Mouse (Mus musculus) brown adipose tissue, adult 24 weeks (tissue): ENCODE results near the gene Dbx1. TPM values are rescaled to one million over a fixed set of nuclear protein-coding genes. Genes with fewer than 3 reads are reported as not detected.

Experiments used
- H3K27ac ChIP-seq: fragments of 200-500 bp; replicated peaks from 2 replicates; pipeline ENCODE4 v1.5.1; 2012; ENCODE audit warnings: low read depth, mild to moderate bottlenecking, low read length
- H3K4me1 ChIP-seq: fragments of 200-500 bp; 2 replicates; pipeline ENCODE4 v1.6.1; 2012; ENCODE audit warnings: low read length, mixed read lengths; ENCODE audit not compliant: control insufficient read depth, insufficient read depth, insufficient read length
- H3K4me3 ChIP-seq: fragments of 200-500 bp; 2 replicates; pipeline ENCODE4 v1.5.1; 2012; ENCODE audit warnings: low read depth, mild to moderate bottlenecking, low read length, moderate library complexity; ENCODE audit not compliant: insufficient read depth
- polyA plus RNA-seq: library from polyadenylated mRNA; stranded (reverse); fragments of >200 nt; gene quantifications from 2 replicates; pipeline ENCODE4 v1.2.4, GENCODE M21; 2012; ENCODE audit not compliant: missing spikeins, insufficient read depth, insufficient read length

The Dbx1 gene
- polyA plus RNA-seq, 1 experiment, result not detected

DNA sequence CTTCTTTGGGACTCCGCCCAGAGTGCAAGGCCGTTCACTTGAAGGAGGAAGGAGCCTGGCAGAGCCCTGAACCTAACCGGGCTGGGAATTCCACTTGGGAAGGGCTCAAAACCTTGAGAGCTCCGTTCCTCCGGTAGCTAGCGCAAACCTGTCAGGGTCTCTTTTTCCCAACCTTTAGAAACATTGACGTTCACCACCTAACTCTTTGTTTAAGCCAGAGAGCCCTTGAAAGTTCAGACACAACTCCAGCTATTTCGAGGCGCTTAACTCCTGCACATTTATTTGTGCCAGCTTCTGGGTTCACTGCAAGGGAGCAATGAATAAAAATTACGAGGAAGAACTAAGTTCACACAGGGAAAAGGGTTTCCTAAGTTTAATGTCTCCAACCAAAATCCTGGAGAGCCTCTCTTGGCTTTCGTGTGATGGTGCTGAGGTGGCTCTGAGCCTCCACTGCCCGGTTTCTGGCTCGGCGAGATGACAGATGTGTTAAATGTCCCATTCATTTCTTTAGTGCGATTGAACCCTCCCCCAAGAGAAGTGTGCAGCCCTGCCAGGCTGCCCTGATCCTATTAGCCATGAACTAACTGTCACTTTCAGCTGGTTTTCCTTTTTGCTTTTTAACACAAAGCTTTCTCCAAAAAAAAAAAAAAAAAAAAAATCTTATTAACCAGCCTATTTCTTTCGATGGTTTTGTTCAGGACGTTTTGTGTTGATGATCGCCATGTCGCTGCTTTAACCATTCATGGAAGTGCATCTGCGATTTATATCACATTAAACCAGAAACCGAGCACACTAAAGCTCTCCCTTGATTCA, 1.4 kb upstream of the Dbx1 start:
- H3K4me3 ChIP-seq, result no peak overlapping the region
- peaks cover 4% of the 10 kb centered on the region for H3K4me1 ChIP-seq
- H3K27ac ChIP-seq, result no peak overlapping the region

DNA sequence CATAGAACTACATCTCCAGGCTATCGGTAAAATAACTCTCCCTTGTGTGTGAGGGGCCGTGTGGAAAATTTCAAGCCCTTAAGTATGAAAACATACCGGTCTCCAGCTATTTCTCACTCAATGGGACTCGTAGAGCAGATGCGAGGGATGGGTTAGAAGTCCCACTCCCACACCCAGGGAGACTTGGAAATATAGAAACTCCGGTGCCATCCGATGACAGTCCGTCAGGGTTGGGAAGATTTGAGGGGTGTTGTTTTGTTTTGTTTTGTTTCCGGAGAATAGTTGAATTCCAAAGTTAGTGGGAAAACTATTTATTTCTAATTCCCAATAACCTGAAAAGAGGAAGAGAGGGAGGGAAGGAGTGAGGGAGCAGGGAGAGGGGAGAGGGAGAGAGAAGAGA, 632 bp upstream of the Dbx1 start:
- peaks cover 4% of the 10 kb centered on the region for H3K4me1 ChIP-seq
- H3K27ac ChIP-seq, result no peak overlapping the region
- no peak overlapping the region for H3K4me3 ChIP-seq

DNA sequence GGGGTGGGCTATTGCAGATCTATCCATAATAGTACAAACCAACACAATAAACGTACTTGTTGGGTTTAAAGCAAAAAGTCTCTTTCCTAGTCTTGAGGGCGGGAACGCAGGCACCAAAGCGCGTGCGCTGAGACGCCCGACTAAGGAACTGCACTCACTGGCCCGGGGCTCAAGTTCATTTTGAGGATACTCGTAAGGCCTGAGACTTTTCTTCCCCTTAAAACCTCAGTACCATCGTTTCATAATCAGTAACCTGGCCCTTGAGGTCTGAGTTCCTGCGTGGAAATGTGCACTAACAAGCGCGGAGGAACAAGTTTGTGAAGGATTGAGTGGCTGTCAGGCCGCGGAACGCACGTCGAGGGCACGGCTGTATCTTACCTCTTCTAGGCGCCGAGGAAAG, 678 bp downstream of the Dbx1 start:
- H3K27ac ChIP-seq, result no peak overlapping the region
- H3K4me1 ChIP-seq, result peaks cover 4% of the 10 kb centered on the region
- no peak overlapping the region for H3K4me3 ChIP-seq

DNA sequence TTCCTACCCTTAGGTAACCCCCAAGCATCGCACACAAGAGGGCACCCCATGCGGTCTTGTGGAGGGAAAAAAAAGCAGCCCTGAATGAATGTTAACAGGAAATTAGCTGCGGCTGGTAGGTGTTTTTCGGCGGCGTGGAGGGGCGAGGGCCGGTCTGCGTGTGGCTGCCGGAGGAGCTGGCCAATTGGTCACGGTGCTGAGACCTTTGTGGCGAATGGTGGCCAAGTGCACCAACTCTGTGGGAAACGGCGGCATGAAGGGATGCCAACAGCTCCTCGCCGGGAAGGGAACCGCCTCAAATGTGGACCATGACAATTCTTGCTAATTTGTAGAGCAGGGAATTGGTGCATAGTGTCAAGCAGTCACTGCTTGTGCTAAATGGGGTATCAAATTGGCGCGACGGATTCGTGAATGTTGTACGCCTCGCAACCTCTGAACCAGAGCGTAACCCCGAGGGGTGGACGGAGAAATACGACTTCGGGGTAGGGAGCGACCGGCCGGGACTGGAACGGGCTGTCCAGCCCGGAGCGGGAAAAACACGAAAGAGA, 1.5 kb downstream of the Dbx1 start:
- peak overlapping the region; percentile 21; the same call in 1 of the 2 replicates for H3K4me3 ChIP-seq
- H3K27ac ChIP-seq, result no peak overlapping the region
- H3K4me1 ChIP-seq, result peaks cover 4% of the 10 kb centered on the region

DNA sequence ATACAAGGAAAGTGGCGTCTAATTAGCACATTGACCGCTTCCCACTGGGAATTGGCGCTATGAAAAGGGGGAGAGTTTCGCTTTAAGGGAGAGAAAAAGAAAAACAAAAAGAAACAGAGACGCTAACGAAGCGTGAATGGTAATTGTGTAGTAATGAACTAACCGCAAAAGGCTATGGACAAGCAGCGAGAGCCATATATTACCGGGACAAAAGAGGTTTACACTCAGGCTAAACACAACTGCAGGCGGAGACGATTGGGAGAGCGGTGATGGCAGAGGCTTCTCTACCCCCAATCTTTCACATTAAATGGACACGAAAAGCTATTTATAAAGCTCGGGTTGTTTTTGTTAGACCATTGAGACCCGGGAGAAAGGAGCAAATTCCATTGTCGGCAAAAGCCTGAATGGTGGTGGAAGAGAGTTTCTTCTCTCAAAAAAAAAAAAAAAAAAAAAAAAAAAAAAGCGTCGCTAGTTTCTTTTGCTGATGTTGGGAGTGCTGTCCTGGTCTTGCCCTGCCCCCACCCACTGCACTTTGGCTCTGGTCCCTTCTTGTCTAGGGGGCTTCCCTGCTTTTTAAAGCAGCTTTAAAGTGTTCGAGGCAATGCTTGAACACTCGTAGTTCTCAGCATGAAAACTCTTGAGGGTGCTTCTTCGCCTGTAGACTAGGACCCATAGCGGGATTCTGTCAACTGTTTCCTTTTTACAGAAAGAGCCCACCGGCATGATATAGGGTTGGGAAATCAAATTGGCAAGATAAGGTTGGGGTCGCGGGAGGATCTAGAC, 2.2 kb downstream of the Dbx1 start:
- Histone ChIP-seq H3K27ac (no peak overlapping the region), H3K4me3 (peak overlapping the region; percentile 47), H3K4me1 (peaks cover 4% of the 10 kb centered on the region)

DNA sequence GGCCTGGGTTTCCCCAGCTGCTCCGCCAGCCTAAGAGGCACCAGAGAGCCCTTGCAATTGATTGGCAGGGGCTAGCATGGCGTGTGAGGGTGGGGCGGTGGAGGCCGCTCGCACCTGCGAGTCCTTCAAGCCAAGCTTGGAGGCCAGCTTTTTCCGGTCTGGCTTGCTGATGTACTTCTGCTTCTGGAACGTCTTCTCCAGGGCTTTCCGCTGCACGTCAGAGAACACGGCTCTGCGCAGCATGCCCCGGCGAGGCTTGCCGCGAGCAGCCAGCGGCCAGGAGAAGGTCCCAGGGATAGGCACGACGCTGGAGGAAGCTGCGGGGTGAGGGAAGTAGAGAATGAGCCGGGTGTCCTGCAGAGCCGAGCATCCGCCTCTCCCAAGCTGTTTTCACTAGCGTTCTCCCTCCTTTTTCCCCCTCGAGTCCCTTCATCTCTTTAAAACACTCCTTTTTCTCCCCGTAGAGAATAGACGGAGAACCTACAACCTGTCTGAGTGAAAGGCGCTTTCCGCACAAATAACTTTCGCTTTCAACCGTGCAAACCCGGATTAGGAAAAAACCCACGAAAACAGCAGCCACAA, 3.2 kb downstream of the Dbx1 start:
- Histone ChIP-seq H3K4me3 (peak overlapping the region; percentile 47), H3K27ac (no peak overlapping the region), H3K4me1 (peaks cover 4% of the 10 kb centered on the region)

DNA sequence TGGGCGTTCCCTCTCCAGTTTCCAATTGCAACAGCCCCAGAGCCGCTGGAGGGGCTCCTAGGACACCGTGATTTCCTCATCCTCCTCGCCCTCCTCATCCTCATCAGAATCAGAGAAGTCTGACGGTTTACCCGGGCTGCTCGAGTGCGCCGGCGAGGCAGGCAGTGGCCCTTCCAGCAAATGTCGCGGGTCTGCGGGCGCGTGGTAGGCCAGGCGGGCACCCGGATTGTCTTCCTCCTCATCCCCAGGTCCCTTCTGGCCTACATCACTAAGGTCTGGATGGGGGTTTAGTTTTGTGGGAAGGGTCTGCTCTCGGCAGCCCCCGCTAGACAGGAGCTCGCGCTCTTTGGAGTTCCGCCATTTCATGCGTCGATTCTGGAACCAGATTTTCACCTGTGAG, 4.3 kb downstream of the Dbx1 start:
- Histone ChIP-seq H3K27ac (no peak overlapping the region), H3K4me1 (peaks cover 4% of the 10 kb centered on the region), H3K4me3 (no peak overlapping the region)

DNA sequence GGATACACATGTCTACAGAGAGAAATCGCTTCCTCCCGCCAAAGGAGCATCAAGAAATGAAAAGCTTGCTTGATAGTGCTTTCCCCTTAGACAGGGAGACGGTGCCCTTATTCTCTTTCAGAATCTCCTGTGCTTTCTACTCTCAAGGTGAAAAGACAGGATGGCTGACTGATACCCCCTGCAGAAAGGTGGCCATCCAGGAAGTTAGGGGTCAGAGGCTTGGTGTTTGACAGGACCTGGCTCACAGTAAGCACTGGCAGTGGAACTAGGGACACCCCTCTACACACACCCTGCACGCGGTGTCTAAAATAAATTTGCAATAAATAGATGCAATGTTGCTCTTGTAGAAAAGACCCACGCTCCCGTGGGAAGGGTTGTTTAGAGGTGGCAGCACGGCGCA, 4.8 kb downstream of the Dbx1 start:
- no peak overlapping the region for H3K27ac ChIP-seq
- H3K4me1 ChIP-seq, result peaks cover 4% of the 10 kb centered on the region
- no peak overlapping the region for H3K4me3 ChIP-seq

DNA sequence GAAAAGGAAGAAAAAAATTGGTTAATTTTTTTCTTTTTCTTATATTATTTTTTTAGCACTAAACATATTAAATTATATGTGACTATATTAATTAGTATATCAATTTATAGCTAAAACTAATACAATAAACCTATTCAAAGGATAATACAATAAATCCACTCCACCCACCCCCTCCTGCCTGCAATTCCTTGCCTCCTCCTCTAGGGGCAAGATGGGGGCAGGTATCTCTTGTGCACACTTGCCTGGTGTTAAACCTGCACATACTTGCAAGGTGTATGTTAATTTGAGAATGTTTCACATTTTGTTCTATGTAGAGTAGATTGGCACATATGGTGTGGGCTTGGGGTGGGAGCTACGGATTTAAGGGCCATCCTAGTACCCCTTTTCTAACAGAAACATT, 16.5 kb downstream of the Dbx1 start:
- Histone ChIP-seq H3K4me3 (no peak overlapping the region), H3K27ac (no peak overlapping the region), H3K4me1 (no peaks in the 10 kb centered on the region)

DNA sequence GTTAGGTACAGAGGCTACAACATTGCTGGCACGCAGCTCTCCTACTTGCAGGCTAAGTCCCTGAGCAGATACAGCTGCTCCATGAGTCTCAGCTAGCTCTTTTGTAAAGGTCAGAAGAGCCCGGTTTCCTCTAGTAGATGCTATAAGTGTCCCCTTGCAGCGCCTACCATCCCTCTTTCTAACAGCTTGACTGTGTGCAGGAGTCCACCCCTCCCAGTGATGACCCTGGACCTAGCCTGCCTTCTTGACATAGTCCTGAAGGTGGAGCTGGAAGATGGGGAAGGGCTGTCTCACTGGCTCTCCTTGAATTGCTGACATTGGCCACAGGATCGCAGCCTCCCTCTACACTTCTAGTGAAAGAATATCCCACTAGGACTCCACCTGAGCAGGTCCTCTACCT, 19.6 kb downstream of the Dbx1 start:
- Histone ChIP-seq H3K27ac (no peak overlapping the region), H3K4me3 (no peak overlapping the region), H3K4me1 (no peaks in the 10 kb centered on the region)

DNA sequence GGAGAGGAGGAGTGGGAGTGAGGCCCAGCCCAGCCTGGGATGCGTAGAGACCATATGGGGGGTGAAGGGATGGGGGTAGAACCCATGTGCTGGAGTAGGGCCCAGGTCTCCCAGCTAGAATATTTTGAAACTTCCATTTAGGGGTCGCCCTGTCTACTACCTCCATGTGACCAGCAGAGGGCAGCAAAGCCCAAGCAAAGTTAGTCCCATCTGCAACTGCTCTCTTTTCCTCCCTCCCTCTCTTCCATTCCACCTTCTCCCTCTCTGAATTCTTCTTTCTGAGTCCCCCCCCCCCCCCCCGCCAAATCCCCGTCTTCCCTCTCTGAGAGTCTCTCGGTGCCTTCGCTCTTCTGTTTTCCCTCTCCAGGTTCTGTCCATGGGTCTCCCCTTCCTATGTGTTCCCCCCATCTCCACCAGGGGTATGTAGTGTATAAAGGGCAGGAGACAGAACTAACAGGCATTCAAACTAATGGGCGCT, 20.4 kb downstream of the Dbx1 start:
- Histone ChIP-seq H3K27ac (no peak overlapping the region), H3K4me3 (no peak overlapping the region), H3K4me1 (no peaks in the 10 kb centered on the region)

DNA sequence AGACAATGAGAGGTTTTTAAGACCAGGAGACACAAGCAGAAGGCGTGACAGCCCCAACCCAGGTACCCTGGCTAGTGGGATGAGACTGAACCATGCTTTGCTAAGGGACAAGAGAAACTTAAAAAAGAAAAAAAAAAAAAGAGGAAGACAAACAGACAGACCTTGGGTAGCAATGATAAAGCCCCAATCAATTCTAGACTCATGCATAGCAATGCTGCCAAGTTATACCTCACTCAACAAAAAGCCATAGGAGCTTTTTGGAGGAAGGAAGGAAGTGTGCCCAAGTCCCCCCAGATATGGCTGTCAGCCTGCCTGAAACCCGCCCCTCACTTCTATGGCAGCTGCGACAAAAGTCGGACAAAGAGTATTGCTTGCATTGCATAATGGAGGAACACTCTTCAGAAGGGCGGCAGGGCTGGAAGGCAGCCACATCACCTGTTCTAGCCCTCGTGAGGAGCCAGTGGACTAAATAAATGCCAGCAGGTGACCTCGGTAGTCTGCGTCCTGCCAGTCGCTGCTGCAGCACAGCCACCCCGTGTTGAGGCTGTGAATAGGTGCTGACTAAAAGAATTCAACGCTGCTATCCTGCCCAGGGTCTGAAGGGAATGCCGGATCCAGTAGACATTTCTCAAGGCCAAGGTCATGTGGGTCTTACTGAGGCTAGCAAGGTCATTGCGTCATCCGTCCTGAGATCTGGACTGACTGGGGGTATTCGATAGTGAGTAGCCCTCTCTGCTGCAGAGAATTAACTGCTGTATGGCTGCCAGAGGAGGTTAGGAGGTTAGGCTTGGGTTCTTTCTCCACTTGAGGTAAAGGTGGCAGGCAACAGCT, 31.5 kb downstream of the Dbx1 start:
- H3K27ac ChIP-seq, result no peak overlapping the region
- no peak overlapping the region for H3K4me3 ChIP-seq

DNA sequence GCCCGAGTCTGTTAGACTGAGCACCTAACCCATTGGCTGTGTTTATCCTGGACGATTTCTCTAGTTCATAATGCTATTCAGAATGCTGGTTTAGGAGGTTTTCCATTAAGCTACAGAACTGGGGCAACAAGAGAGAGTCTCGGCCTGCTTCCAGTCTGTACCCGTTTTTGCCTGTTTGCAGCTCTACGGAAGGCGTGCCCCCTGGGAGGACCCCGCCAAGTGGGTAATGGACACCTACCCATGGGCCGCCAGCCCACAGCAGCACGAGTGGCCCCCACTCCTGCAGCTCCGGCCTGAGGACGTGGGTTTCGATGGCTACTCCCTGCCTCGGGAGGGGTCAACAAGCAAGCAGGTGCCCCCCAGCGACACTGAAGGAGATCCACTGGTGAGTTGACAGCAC, 32.4 kb downstream of the Dbx1 start:
- H3K4me1 ChIP-seq, result no peaks in the 10 kb centered on the region
- H3K27ac ChIP-seq, result no peak overlapping the region
- H3K4me3 ChIP-seq, result no peak overlapping the region

More for the DNA sequence above, 31.5 kb downstream of the Dbx1 start:
- no peaks in the 10 kb centered on the region for H3K4me1 ChIP-seq

DNA sequence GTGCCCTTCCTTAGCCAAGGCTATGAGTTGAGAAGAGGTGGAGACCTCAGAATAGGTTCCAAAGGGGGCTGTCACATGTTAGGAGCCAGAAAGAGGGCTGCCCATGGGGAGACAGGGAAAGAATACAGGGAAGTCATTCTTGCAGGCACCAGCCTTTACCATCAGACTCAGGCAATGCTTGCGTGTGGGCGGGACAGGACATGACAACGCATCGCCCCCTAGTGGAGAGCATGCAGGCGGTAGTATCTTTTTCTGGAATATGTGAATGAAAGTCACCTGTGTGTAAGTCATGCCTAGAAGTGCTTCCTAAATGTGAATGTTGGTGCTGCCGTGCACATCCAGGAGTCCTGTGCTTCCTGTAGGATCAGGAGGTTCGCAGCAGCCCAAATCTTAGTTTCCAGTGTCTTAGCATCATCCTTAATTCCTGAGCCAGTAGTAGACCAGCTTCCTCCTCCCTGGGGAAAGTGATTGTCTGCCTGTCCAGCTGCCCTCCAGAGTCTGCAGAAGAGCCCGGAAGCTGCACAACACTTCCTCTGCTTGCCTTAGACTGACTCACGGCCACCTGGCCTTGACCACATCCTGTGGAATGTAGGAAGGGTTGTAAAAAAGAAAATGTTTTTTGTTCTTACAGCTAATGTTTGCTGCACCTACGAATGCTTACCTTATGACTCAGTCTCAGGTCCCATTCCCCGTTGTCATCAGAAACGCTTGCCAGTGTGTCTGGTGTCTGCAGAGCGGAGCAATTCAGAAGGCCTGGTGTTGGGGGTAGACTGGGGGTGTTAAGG, 35.3 kb downstream of the Dbx1 start:
- no peak overlapping the region for H3K4me3 ChIP-seq
- H3K27ac ChIP-seq, result no peak overlapping the region
- no peaks in the 10 kb centered on the region for H3K4me1 ChIP-seq
